Mouse (Mus musculus) intestine, postnatal 0 days (tissue): Measurements from ENCODE around the gene Kcnq5. TPM values are rescaled to one million over a fixed set of nuclear protein-coding genes. Genes with fewer than 3 reads are reported as not detected.
"Not testable (repeated sequence)": the region's sequence is repeated elsewhere in the genome, so short reads cannot be mapped to it uniquely, and the experiment has no call there.

Experiments used
- ATAC-seq: fragments of 200-750 bp; cut with Nextera tagmentation; 2 replicates; pipeline ENCODE4 v1.8.0; 2017; ENCODE audit warnings: mild to moderate bottlenecking, moderate TSS enrichment, moderate library complexity
- H3K27ac ChIP-seq: fragments of 300-500 bp; sonication (generic); 2 replicates; pipeline ENCODE4 v1.5.1; 2014; ENCODE audit warnings: mild to moderate bottlenecking, low read depth, low read length, moderate library complexity
- H3K27me3 ChIP-seq: fragments of 300-500 bp; sonication (generic); replicated peaks from 2 replicates; pipeline ENCODE4 v1.6.1; 2014; ENCODE audit warnings: low read length, mixed read lengths; ENCODE audit not compliant: control insufficient read depth, insufficient read depth
- H3K36me3 ChIP-seq: fragments of 300-500 bp; sonication (generic); 2 replicates; pipeline ENCODE4 v1.6.1; 2014; ENCODE audit warnings: mild to moderate bottlenecking, moderate library complexity; ENCODE audit not compliant: control insufficient read depth, insufficient read depth
- H3K4me1 ChIP-seq: fragments of 300-500 bp; sonication (generic); replicated peaks from 2 replicates; pipeline ENCODE4 v1.6.1; 2014; ENCODE audit warnings: antibody characterized with exemption, low read length, mixed read lengths; ENCODE audit not compliant: control insufficient read depth, insufficient read depth
- H3K4me2 ChIP-seq: fragments of 300-500 bp; sonication (generic); replicated peaks from 2 replicates; pipeline ENCODE4 v1.6.1; 2014; ENCODE audit warnings: low read depth, mild to moderate bottlenecking, moderate library complexity
- H3K4me3 ChIP-seq: fragments of 300-500 bp; sonication (generic); 2 replicates; pipeline ENCODE4 v1.5.1; 2014; ENCODE audit warnings: low read depth, low read length
- H3K9ac ChIP-seq: fragments of 300-500 bp; sonication (generic); 2 replicates; pipeline ENCODE4 v1.6.1; 2014; ENCODE audit warnings: mild to moderate bottlenecking, low read depth, low read length
- H3K9me3 ChIP-seq: fragments of 300-500 bp; sonication (generic); 2 replicates; pipeline ENCODE4 v1.6.1; 2016; ENCODE audit warnings: mixed run types; ENCODE audit not compliant: control insufficient read depth
- CTCF ChIP-seq: sonication (generic); IDR thresholded peaks from 2 replicates; pipeline ENCODE4 v1.5.1; 2016; ENCODE audit warnings: low read depth, mild to moderate bottlenecking, control low read depth, antibody characterized with exemption, moderate library complexity
- WGBS: fragments of 180-500 bp; shearing (Covaris S2); extraction: QIAGEN DNeasy Blood & Tissue Kit; methylation state at CpG from one replicate; pipeline ENCODE4 v1.1.7; 2014; 5-methylcytosine and 5-hydroxymethylcytosine counted together
- polyA plus RNA-seq: library from polyadenylated mRNA; unstranded; fragments of >200 nt; fragmentation: Nextera tagmentation; extraction: Ambion mirVana; gene quantifications from 2 replicates; pipeline ENCODE4 v1.2.1, GENCODE M21; 2015

The Kcnq5 gene
- polyA plus RNA-seq, 1 experiment from 2014 or later, result 0.40 TPM

- ATAC-seq, result no peak
- no peak overlapping the region for H3K4me3 ChIP-seq
- no peaks in the 10 kb centered on the region for H3K9me3 ChIP-seq
- WGBS, result 58% methylated on average over 5 of the region's 5 CpGs
- no peak overlapping the region for H3K27ac ChIP-seq
- no peaks in the 10 kb centered on the region for H3K36me3 ChIP-seq
- TF ChIP-seq CTCF, result no peak
- H3K4me1 ChIP-seq, result no peaks in the 10 kb centered on the region
- no peaks in the 10 kb centered on the region for H3K27me3 ChIP-seq
- H3K9ac ChIP-seq, result no peak overlapping the region
- no peak overlapping the region for H3K4me2 ChIP-seq
Measured at GRCm38 (mm10) chr1:21773931-21774330, 187.8 kb downstream of the Kcnq5 start.

- WGBS, result 78% methylated on average over 1 of the region's 1 CpGs
- no peak for TF ChIP-seq CTCF
- Histone ChIP-seq H3K4me1 (no peaks in the 10 kb centered on the region), H3K27ac (no peak overlapping the region), H3K36me3 (no peaks in the 10 kb centered on the region), H3K4me3 (no peak overlapping the region), H3K4me2 (no peak overlapping the region), H3K9me3 (no peaks in the 10 kb centered on the region), H3K27me3 (no peaks in the 10 kb centered on the region), H3K9ac (no peak overlapping the region)
- no peak for ATAC-seq
Measured at GRCm38 (mm10) chr1:21770494-21770893, 191.2 kb downstream of the Kcnq5 start.

- H3K27ac ChIP-seq, result no peak overlapping the region
- no peaks in the 10 kb centered on the region for H3K36me3 ChIP-seq
- H3K27me3 ChIP-seq, result no peaks in the 10 kb centered on the region
- ATAC-seq, result no peak
- 95% methylated on average over 1 of the region's 1 CpGs for WGBS
- no peak overlapping the region for H3K4me3 ChIP-seq
- H3K9me3 ChIP-seq, result no peaks in the 10 kb centered on the region
- H3K4me2 ChIP-seq, result no peak overlapping the region
- no peak overlapping the region for H3K9ac ChIP-seq
- no peak for TF ChIP-seq CTCF
- H3K4me1 ChIP-seq, result no peaks in the 10 kb centered on the region
Measured at GRCm38 (mm10) chr1:21749297-21749696, 212.4 kb downstream of the Kcnq5 start.

- H3K9me3 ChIP-seq, result no peaks in the 10 kb centered on the region
- no peak for TF ChIP-seq CTCF
- ATAC-seq, result no peak
Measured at GRCm38 (mm10) chr1:21729131-21729530, 232.6 kb downstream of the Kcnq5 start.

GRCm38 (mm10) chr1:21723231-21723630, 238.5 kb downstream of the Kcnq5 start:
- not testable (repeated sequence) for H3K36me3 ChIP-seq, H3K4me2 ChIP-seq, H3K4me1 ChIP-seq, H3K4me3 ChIP-seq, ATAC-seq, H3K27ac ChIP-seq, H3K27me3 ChIP-seq, H3K9me3 ChIP-seq, H3K9ac ChIP-seq
- 78% methylated on average over 2 of the region's 2 CpGs for WGBS

More at GRCm38 (mm10) chr1:21729131-21729530, 232.6 kb downstream of the Kcnq5 start:
- H3K27me3 ChIP-seq, result no peaks in the 10 kb centered on the region
- no peaks in the 10 kb centered on the region for H3K36me3 ChIP-seq
- no peak overlapping the region for H3K4me2 ChIP-seq
- H3K9ac ChIP-seq, result no peak overlapping the region
- H3K4me3 ChIP-seq, result no peak overlapping the region
- no peaks in the 10 kb centered on the region for H3K4me1 ChIP-seq
- 20% methylated on average over 1 of the region's 1 CpGs for WGBS
- H3K27ac ChIP-seq, result no peak overlapping the region

- H3K27me3 ChIP-seq, result no peaks in the 10 kb centered on the region
Measured at GRCm38 (mm10) chr1:21721246-21721645, 240.5 kb downstream of the Kcnq5 start.

GRCm38 (mm10) chr1:21714816-21715215, 246.9 kb downstream of the Kcnq5 start:
- no peak for TF ChIP-seq CTCF
- Histone ChIP-seq H3K4me2 (no peak overlapping the region), H3K4me3 (no peak overlapping the region), H3K4me1 (no peaks in the 10 kb centered on the region), H3K36me3 (no peaks in the 10 kb centered on the region), H3K9ac (no peak overlapping the region), H3K9me3 (no peaks in the 10 kb centered on the region), H3K27ac (no peak overlapping the region), H3K27me3 (no peaks in the 10 kb centered on the region)
- no peak for ATAC-seq
- WGBS, result 75% methylated on average over 3 of the region's 3 CpGs

More at GRCm38 (mm10) chr1:21721246-21721645, 240.5 kb downstream of the Kcnq5 start:
- Histone ChIP-seq H3K9ac (no peak overlapping the region), H3K9me3 (no peaks in the 10 kb centered on the region), H3K27ac (no peak overlapping the region), H3K4me1 (no peaks in the 10 kb centered on the region), H3K36me3 (no peaks in the 10 kb centered on the region), H3K4me2 (no peak overlapping the region), H3K4me3 (no peak overlapping the region)
- ATAC-seq, result no peak
- no peak for TF ChIP-seq CTCF
